Mouse (Mus musculus) liver, embryonic 11.5 days (tissue): ENCODE results near the gene Pip4p1. TPM values are rescaled to one million over a fixed set of nuclear protein-coding genes. Genes with fewer than 3 reads are reported as not detected.
"Not testable (repeated sequence)": the region's sequence is repeated elsewhere in the genome, so short reads cannot be mapped to it uniquely, and the experiment has no call there.

Source experiments
- ATAC-seq: fragments of 200-750 bp; cut with Nextera tagmentation; replicated peaks from 2 replicates; pipeline ENCODE4 v1.8.0; 2017; ENCODE audit warnings: moderate number of reproducible peaks, mild to moderate bottlenecking, moderate TSS enrichment, moderate library complexity; ENCODE audit not compliant: low FRiP score
- DNase-seq: peaks from one replicate; pipeline ENCODE4 v3.0.0-alpha.2; 2017; ENCODE audit warnings: low spot score
- H3K27ac ChIP-seq: fragments of 300-500 bp; sonication (generic); 2 replicates; pipeline ENCODE4 v1.5.1; 2014; ENCODE audit warnings: mild to moderate bottlenecking, low read depth, low read length, control low read depth
- H3K27me3 ChIP-seq: fragments of 300-500 bp; sonication (generic); replicated peaks from 2 replicates; pipeline ENCODE4 v1.6.1; 2014; ENCODE audit warnings: low read length, mixed read lengths; ENCODE audit not compliant: control insufficient read depth, insufficient read depth
- H3K36me3 ChIP-seq: fragments of 300-500 bp; sonication (generic); 2 replicates; pipeline ENCODE4 v1.6.1; 2014; ENCODE audit warnings: mild to moderate bottlenecking, low read length, moderate library complexity, mixed read lengths; ENCODE audit not compliant: control insufficient read depth, insufficient read depth
- H3K4me1 ChIP-seq: fragments of 300-500 bp; sonication (generic); replicated peaks from 2 replicates; pipeline ENCODE4 v1.6.1; 2014; ENCODE audit warnings: low read length, mixed read lengths; ENCODE audit not compliant: control insufficient read depth, insufficient read depth
- H3K4me2 ChIP-seq: fragments of 300-500 bp; sonication (generic); 2 replicates; pipeline ENCODE4 v1.6.1; 2014; ENCODE audit warnings: mild to moderate bottlenecking, control low read depth, moderate library complexity
- H3K4me3 ChIP-seq: fragments of 300-500 bp; sonication (generic); 2 replicates; pipeline ENCODE4 v1.5.1; 2014; ENCODE audit warnings: low read depth, low read length, control low read depth
- H3K9ac ChIP-seq: fragments of 300-500 bp; sonication (generic); 2 replicates; pipeline ENCODE4 v1.6.1; 2014; ENCODE audit warnings: low read depth, low read length, control low read depth
- H3K9me3 ChIP-seq: fragments of 300-500 bp; sonication (generic); 2 replicates; pipeline ENCODE4 v1.6.1; 2016; ENCODE audit warnings: low read length, inconsistent platforms, mixed read lengths; ENCODE audit not compliant: control insufficient read depth
- WGBS: fragments of 180-500 bp; shearing (Covaris S2); extraction: QIAGEN DNeasy Blood & Tissue Kit; methylation state at CpG from one replicate; pipeline ENCODE4 v1.1.7; 2014; 5-methylcytosine and 5-hydroxymethylcytosine counted together
- polyA plus RNA-seq: library from polyadenylated mRNA; unstranded; fragments of >200 nt; fragmentation: Nextera tagmentation; extraction: Ambion mirVana; gene quantifications from 2 replicates; pipeline ENCODE4 v1.2.1, GENCODE M21; 2014

Gene Pip4p1
- polyA plus RNA-seq, 1 experiment from 2014 or later = 36.9 TPM

DNA sequence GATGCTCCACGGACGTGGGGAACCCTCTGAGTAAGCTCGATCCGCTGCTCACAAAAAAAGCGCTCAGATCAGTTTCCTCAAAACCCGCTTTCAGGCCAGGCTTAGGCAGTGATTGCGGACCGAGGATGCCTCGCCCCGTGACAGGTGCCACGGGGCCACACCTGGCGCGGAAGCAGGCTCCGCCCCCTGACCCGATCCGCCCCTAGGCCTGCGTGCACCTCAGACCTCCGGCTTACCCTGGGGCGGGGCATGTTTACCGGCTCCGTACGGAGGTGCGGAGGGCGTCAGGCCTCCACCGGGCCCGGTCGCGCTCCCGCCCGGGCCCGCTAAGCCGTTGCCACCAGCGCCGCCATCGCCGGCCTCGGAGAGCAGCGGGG is 291 bp downstream of the Pip4p1 start:
- whole genome bisulfite sequencing = under 1% methylated on average over 38 of the region's 38 CpGs
- H3K4me1 ChIP-seq = peaks cover 26% of the 10 kb centered on the region
- H3K27ac ChIP-seq = peak overlapping the region; percentile 86
- H3K36me3 ChIP-seq = peaks cover 25% of the 10 kb centered on the region
- no peak for DNase-seq
- ATAC-seq = peak; percentile 50
- H3K4me2 ChIP-seq = peak overlapping the region; percentile 89
- peak overlapping the region; percentile 89 for H3K4me3 ChIP-seq
- no peaks in the 10 kb centered on the region for H3K9me3 ChIP-seq
- peak overlapping the region; percentile 94 for H3K9ac ChIP-seq
- H3K27me3 ChIP-seq = no peaks in the 10 kb centered on the region

DNA sequence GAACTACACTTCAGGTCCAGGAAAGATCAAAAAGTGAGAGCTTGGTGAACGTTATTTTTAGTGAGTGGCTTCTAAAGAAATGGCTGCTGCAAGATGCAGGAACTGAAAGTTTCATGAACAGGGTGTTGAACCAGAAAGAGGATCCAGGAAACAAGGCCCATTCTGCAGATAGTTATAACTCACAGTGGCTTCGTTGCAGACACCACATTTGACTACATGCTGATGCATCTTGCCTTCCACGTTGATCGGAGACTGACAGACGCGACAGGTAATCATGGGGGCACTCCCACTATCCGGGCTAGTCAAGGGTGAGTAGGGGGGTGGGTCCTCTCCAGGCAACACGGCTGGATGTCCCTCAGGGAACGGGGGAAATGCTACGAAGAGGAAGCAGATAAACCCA is 705 bp downstream of the Pip4p1 start:
- Histone ChIP-seq H3K4me1 (peaks cover 26% of the 10 kb centered on the region), H3K9ac (peak overlapping the region; percentile 94), H3K36me3 (peaks cover 25% of the 10 kb centered on the region), H3K4me3 (peak overlapping the region; percentile 89), H3K27me3 (no peaks in the 10 kb centered on the region), H3K9me3 (no peaks in the 10 kb centered on the region), H3K4me2 (peak overlapping the region; percentile 89), H3K27ac (peak overlapping the region; percentile 86; the same call in 1 of the 2 replicates)
- ATAC-seq (no peak), DNase-seq (no peak)
- WGBS = 13% methylated on average over 10 of the region's 10 CpGs

DNA sequence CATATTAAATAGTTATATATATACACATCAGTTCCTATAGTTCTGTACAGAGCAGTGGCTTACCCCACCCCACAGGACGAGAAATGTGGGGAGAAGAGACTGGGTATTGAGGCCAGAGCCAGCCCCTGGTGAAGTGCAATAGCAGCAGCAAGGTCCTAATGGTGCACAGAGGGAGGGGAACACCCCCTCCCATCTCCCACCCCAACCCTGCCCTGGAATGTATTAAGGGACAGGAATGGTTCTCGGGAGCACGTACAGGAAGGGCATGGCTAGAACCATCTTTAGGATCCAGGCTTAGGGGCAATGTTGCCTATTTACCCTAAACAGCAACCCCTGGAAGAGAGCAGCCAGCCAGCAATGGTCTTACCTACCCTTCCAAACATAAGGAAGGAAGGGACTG is 3.3 kb downstream of the Pip4p1 start:
- Histone ChIP-seq H3K4me3 (no peak overlapping the region), H3K4me2 (no peak overlapping the region), H3K4me1 (peaks cover 29% of the 10 kb centered on the region), H3K36me3 (peaks cover 25% of the 10 kb centered on the region), H3K27me3 (no peaks in the 10 kb centered on the region), H3K27ac (no peak overlapping the region), H3K9ac (no peak overlapping the region), H3K9me3 (no peaks in the 10 kb centered on the region)
- DNase-seq = no peak
- no peak for ATAC-seq
- WGBS = 74% methylated on average over 3 of the region's 3 CpGs

DNA sequence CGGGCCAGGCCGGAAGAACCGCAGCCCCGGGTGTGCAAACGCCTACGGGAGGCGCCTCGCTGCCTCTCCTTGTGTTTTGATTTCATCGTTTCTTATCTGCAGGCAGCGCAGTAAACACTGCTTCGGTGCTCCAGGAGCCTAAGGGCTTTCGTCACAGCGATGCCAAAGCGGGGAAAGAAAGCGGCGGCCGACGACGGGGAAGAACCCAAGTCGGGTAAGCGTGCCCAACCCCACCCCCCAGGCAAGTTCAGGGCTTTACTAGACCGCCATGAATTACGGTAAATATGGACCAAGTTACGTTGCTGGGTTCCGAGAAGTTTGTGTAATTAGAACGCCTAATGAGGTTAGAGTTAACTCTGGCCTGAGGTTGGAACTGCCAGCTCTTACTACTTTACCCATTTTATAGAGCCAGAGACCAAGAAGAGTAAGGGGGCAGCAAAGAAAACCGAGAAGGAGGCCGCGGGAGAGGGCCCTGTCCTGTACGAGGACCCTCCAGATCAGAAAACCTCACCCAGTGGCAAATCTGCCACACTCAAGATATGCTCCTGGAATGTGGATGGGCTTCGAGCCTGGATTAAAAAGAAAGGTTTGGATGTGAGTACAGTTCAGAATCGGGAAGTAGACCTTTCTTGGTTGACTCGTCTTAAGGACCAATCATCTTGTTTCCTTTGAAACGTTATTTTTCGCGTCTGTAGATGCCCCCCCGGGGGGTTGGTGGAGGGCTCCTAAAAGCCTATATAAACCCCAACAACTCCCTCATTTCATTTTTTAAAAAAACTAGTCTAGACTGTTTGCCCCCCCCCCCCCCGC is 5.3 kb downstream of the Pip4p1 start:
- WGBS = 2% methylated on average over 38 of the region's 38 CpGs
- H3K27ac ChIP-seq = peak overlapping the region; percentile 88
- no peak for DNase-seq

DNA sequence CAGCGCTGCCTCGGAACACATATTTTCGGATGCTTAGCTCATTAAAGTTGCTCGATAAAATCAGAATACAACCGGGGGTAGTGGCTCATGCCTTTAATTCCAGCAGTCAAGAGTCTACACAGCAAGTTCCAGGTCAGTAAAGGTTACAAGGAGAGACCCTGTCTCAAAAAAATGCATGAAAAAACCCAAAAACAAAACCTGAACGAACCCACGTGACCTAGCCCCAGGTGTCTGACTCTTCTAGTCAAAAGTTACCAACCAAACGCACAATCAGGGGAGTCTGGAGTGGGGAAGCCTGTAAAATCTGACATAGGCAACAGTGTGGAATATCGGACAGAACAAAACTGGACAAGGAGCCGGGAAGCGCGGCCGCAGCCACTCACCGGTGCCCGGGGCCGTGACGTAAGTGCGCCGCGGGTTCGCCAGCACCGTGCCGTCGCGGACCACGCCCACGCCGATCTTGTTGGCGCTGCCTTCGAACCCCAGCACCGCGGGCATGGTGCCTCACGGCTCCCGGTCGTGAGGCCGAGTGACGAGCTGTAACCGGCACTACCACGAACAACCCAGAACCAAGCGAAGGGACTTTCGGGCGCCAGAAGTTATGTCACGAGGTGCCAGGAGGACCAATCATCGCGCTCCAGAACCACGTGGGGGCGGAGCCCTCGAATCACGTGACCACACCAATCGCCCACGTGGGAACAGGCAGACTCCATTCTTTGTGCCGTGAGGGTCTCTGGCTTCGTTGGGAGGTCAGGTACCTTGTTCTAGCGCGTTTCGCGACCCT is 6.2 kb downstream of the Pip4p1 start, which contains the start of the genes Osgep and Apex1:
Osgep (minus strand) TSS at position 613 of the 784 bp plus-strand sequence.
Apex1 (plus strand) TSS at position 688 of the 784 bp plus-strand sequence.
- Histone ChIP-seq H3K4me2 (peak within 1 kb of the TSS; percentile 69), H3K9me3 (no peaks in the 10 kb centered on the region), H3K36me3 (peaks cover 31% of the 10 kb centered on the region), H3K27me3 (no peaks in the 10 kb centered on the region), H3K4me3 (peak within 1 kb of the TSS; percentile 79), H3K9ac (peak within 1 kb of the TSS; percentile 81), H3K27ac (peak within 1 kb of the TSS; percentile 88), H3K4me1 (peaks cover 17% of the 10 kb centered on the region)
- under 1% methylated on average over 57 of the region's 57 CpGs for WGBS
- ATAC-seq (peak; percentile 94), DNase-seq (peak; percentile 97)

More for the DNA sequence above, 5.3 kb downstream of the Pip4p1 start:
- Histone ChIP-seq H3K4me1 (peaks cover 23% of the 10 kb centered on the region), H3K4me3 (peak overlapping the region; percentile 79), H3K9me3 (no peaks in the 10 kb centered on the region), H3K36me3 (peaks cover 29% of the 10 kb centered on the region), H3K27me3 (no peaks in the 10 kb centered on the region), H3K4me2 (peak overlapping the region; percentile 69), H3K9ac (peak overlapping the region; percentile 81)
- ATAC-seq = peak; percentile 64

DNA sequence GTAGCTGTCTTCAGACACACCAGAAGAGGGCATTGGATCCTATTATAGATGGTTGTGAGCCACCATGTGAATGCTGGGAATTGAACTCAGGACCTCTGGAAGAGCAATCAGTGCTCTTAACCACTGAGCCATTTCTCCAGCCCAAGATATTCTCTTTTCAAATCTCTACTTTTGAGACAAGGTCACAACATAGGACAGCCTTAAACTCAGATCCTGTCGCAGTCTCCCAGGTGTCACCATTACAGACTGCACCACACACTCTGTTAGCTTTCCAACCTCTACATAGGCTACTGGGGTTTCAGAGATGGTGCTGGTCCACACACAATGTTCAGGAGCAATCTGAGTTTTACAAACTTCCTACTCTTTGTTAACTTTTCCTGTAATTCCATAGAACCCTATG is 7.2 kb downstream of the Pip4p1 start:
- peak overlapping the region; percentile 69 for H3K4me2 ChIP-seq
- H3K27ac ChIP-seq = peak overlapping the region; percentile 88; the same call in 1 of the 2 replicates
- peaks cover 13% of the 10 kb centered on the region for H3K4me1 ChIP-seq
- H3K4me3 ChIP-seq = peak overlapping the region; percentile 79
- ATAC-seq, DNase-seq, H3K9me3 ChIP-seq, H3K27me3 ChIP-seq: not testable (repeated sequence)
- peak overlapping the region; percentile 81 for H3K9ac ChIP-seq
- 70% methylated on average over 1 of the region's 1 CpGs for WGBS
- peaks cover 25% of the 10 kb centered on the region for H3K36me3 ChIP-seq

DNA sequence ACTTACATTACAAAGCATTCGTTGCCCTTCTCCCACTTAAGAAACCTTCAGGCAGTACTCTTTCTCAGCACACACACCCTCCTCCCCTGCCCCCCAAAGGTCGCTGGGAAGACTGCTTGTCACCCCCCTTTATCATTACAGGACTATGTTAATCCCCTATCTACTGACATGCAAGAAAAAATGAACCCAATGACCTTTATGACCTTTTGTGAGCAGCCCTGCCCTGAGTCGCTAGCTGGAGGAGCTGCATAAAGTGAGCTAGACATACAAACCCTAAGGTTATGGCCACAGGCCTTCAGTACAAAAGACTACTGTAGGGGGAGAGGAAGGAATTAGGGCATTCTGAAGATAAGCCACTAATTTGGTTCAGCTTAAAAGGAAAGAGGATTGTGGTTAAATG is 19.3 kb downstream of the Pip4p1 start:
- ATAC-seq (no peak), DNase-seq (no peak)
- Histone ChIP-seq H3K9me3 (no peaks in the 10 kb centered on the region), H3K27ac (no peak overlapping the region), H3K4me2 (no peak overlapping the region), H3K27me3 (no peaks in the 10 kb centered on the region), H3K9ac (no peak overlapping the region), H3K4me1 (no peaks in the 10 kb centered on the region), H3K36me3 (peaks cover 14% of the 10 kb centered on the region), H3K4me3 (no peak overlapping the region)
- WGBS = 62% methylated on average over 3 of the region's 3 CpGs

DNA sequence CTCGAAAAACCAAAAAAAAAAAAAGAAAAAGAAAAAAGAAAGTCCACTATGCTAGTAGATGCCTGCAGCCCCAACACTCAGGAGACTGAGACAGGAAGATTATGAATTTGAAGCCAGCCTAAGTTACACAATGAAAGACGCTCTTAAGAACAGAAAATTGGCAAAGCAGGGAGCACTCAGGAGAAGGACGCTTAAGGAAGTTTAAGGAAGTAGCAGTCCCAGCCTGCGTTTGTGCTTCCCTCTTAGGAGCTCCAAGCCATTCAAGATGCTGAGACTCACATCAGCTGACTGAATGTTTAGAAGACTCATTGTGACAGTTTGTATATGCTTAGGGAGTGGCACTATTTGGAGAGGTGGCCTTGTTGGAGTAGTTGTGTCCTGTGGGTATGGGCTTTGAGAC is 22.5 kb downstream of the Pip4p1 start:
- no peak for ATAC-seq
- 62% methylated on average over 4 of the region's 4 CpGs for WGBS

More for the DNA sequence above, 22.5 kb downstream of the Pip4p1 start:
- Histone ChIP-seq H3K9me3 (no peaks in the 10 kb centered on the region), H3K9ac (no peak overlapping the region), H3K27me3 (no peaks in the 10 kb centered on the region), H3K36me3 (no peaks in the 10 kb centered on the region), H3K27ac (no peak overlapping the region), H3K4me3 (no peak overlapping the region), H3K4me1 (0 out of 2 replicates have a peak, but pooled peaks cover 2% of the 10 kb centered on the region), H3K4me2 (no peak overlapping the region)
- DNase-seq = no peak
